Mouse (Mus musculus): ENCODE results near the gene Gm20388. TPM values are rescaled to one million over a fixed set of nuclear protein-coding genes. Genes with fewer than 3 reads are reported as not detected.

The Gm20388 gene
- polyA plus RNA-seq, 1 experiment = not detected

DNA sequence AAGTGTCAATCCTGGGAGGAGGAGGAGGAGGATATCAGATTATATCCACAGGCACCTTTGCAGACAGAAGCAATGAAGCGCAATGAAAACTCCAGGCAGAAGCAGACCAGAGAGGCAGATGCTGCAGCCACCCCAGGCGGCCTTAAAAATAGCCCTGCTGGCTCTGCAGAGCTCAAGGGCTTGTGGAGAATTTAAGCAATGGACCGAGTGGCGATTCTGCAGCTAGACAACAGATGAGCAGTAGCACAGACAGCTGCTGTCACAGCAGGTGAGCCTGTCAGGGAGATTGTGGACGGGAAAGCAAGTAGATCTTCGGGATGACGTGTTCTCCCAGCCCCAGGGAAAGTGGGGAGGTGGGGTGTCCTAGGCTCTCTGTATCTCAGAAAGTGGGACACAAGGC, 2120.3 kb downstream of the Gm20388 start:
- H3K27ac ChIP-seq (ENCODE audit: insufficient read depth, low read depth, low read length) = peak overlapping the region; percentile 45
- H3K4me1 ChIP-seq (ENCODE audit: control insufficient read depth, insufficient read depth, low read length) = peaks cover 35% of the 10 kb centered on the region
- TF ChIP-seq CTCF (IDR thresholded peaks at IDR 0.05; ENCODE audit: insufficient read depth, low read depth, low read length) = no peak
- TF ChIP-seq POLR2A (IDR thresholded peaks at IDR 0.05; ENCODE audit: insufficient read depth, low read depth, low read length) = no peak
- WGBS = 29% methylated on average over 7 of the region's 7 CpGs
- no peak overlapping the region for H3K4me3 ChIP-seq (ENCODE audit: insufficient read depth, low read depth, low read length)

GRCm38 (mm10) chr8:122032741-122033140, 2122.1 kb downstream of the Gm20388 start:
- Histone ChIP-seq H3K27ac (ENCODE audit: insufficient read depth, low read depth, low read length) (peak overlapping the region; percentile 68), H3K4me1 (ENCODE audit: control insufficient read depth, insufficient read depth, low read length) (peaks cover 50% of the 10 kb centered on the region), H3K4me3 (ENCODE audit: insufficient read depth, low read depth, low read length) (no peak overlapping the region)
- 81% methylated on average over 9 of the region's 9 CpGs for WGBS
- no peak for TF ChIP-seq CTCF (IDR thresholded peaks at IDR 0.05; ENCODE audit: insufficient read depth, low read depth, low read length)
- TF ChIP-seq POLR2A (IDR thresholded peaks at IDR 0.05; ENCODE audit: insufficient read depth, low read depth, low read length) = no peak

GRCm38 (mm10) chr8:122035543-122035942, 2124.9 kb downstream of the Gm20388 start:
- H3K4me1 ChIP-seq (ENCODE audit: control insufficient read depth, insufficient read depth, low read length) = peaks cover 44% of the 10 kb centered on the region
- whole genome bisulfite sequencing = 78% methylated on average over 7 of the region's 7 CpGs
- TF ChIP-seq CTCF (IDR thresholded peaks at IDR 0.05; ENCODE audit: insufficient read depth, low read depth, low read length) = no peak
- no peak for TF ChIP-seq POLR2A (IDR thresholded peaks at IDR 0.05; ENCODE audit: insufficient read depth, low read depth, low read length)
- no peak overlapping the region for H3K4me3 ChIP-seq (ENCODE audit: insufficient read depth, low read depth, low read length)
- no peak overlapping the region for H3K27ac ChIP-seq (ENCODE audit: insufficient read depth, low read depth, low read length)

DNA sequence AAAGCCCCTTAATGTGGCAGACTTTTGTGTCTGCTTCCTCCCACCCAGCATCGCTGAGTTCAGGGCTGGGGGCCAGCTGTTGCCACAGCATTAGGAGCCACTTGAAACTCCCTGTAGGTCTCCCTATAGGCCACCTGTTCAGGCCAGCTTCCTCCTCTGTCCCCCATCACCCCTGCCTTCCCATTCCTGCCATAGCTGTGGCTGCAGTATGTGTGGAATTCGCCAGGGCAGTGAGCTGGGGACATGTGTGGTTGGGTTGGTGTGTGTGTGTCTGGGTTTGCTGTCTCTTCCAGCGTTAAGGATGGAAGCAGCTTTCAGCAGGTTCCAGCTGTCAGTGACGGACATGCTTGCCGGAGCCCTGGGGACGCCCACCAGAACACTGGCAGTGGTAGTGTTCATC, 2125.7 kb downstream of the Gm20388 start:
- no peak for TF ChIP-seq POLR2A (IDR thresholded peaks at IDR 0.05; ENCODE audit: insufficient read depth, low read depth, low read length)
- TF ChIP-seq CTCF (IDR thresholded peaks at IDR 0.05; ENCODE audit: insufficient read depth, low read depth, low read length) = no peak
- WGBS = 86% methylated on average over 6 of the region's 6 CpGs
- Histone ChIP-seq H3K4me3 (ENCODE audit: insufficient read depth, low read depth, low read length) (no peak overlapping the region), H3K27ac (ENCODE audit: insufficient read depth, low read depth, low read length) (no peak overlapping the region), H3K4me1 (ENCODE audit: control insufficient read depth, insufficient read depth, low read length) (peaks cover 37% of the 10 kb centered on the region)

DNA sequence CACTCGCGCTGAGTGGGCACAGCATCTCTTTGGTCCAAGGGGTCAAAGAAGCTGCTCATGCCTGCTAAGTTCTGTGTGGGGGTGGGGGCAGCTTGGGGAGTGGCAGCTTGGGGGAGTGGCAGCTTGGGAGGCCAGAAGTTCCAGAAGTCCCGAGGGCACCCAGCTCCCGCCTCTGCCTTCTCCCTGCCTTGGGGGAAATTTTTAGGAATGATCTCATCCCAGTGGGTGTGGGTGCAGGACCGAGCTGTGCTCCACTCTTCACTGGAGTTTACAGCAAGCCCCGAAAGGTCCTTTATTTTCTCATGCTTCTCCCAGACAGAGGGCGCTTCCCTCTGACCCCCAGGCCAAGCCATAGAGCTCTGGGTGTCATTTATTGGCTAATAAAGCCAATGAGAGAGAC, 2126.6 kb downstream of the Gm20388 start:
- Histone ChIP-seq H3K4me1 (ENCODE audit: control insufficient read depth, insufficient read depth, low read length) (peaks cover 31% of the 10 kb centered on the region), H3K27ac (ENCODE audit: insufficient read depth, low read depth, low read length) (no peak overlapping the region), H3K4me3 (ENCODE audit: insufficient read depth, low read depth, low read length) (no peak overlapping the region)
- no peak for TF ChIP-seq POLR2A (IDR thresholded peaks at IDR 0.05; ENCODE audit: insufficient read depth, low read depth, low read length)
- no peak for TF ChIP-seq CTCF (IDR thresholded peaks at IDR 0.05; ENCODE audit: insufficient read depth, low read depth, low read length)
- 71% methylated on average over 7 of the region's 7 CpGs for WGBS

GRCm38 (mm10) chr8:122038076-122038475, 2127.4 kb downstream of the Gm20388 start:
- H3K4me1 ChIP-seq (ENCODE audit: control insufficient read depth, insufficient read depth, low read length) = peaks cover 23% of the 10 kb centered on the region
- H3K4me3 ChIP-seq (ENCODE audit: insufficient read depth, low read depth, low read length) = no peak overlapping the region
- TF ChIP-seq CTCF (IDR thresholded peaks at IDR 0.05; ENCODE audit: insufficient read depth, low read depth, low read length) = no peak
- no peak for TF ChIP-seq POLR2A (IDR thresholded peaks at IDR 0.05; ENCODE audit: insufficient read depth, low read depth, low read length)
- WGBS = 81% methylated on average over 6 of the region's 6 CpGs
- H3K27ac ChIP-seq (ENCODE audit: insufficient read depth, low read depth, low read length) = no peak overlapping the region

DNA sequence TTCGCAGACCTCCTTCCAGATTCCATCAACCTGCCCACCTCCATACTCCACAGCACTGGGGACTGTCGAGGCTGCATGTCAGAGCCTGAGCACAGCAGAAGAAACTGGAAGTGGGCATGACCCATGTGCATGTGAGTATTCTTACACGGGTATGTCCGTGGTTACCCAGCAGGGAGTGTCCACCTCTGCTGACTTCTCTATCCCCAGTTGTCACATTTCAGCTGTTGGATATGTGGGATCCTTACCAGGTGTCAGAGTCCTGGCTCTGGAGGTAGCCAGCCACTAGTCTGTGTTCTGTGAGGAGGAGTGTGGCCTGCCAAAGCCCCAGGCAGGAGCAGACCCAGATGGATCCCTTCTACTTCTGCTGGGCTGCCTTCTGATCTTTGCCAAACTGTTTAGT, 2128.8 kb downstream of the Gm20388 start:
- no peak for TF ChIP-seq CTCF (IDR thresholded peaks at IDR 0.05; ENCODE audit: insufficient read depth, low read depth, low read length)
- TF ChIP-seq POLR2A (IDR thresholded peaks at IDR 0.05; ENCODE audit: insufficient read depth, low read depth, low read length) = no peak
- Histone ChIP-seq H3K4me3 (ENCODE audit: insufficient read depth, low read depth, low read length) (no peak overlapping the region), H3K4me1 (ENCODE audit: control insufficient read depth, insufficient read depth, low read length) (peaks cover 23% of the 10 kb centered on the region), H3K27ac (ENCODE audit: insufficient read depth, low read depth, low read length) (no peak overlapping the region)
- WGBS = 80% methylated on average over 4 of the region's 4 CpGs

DNA sequence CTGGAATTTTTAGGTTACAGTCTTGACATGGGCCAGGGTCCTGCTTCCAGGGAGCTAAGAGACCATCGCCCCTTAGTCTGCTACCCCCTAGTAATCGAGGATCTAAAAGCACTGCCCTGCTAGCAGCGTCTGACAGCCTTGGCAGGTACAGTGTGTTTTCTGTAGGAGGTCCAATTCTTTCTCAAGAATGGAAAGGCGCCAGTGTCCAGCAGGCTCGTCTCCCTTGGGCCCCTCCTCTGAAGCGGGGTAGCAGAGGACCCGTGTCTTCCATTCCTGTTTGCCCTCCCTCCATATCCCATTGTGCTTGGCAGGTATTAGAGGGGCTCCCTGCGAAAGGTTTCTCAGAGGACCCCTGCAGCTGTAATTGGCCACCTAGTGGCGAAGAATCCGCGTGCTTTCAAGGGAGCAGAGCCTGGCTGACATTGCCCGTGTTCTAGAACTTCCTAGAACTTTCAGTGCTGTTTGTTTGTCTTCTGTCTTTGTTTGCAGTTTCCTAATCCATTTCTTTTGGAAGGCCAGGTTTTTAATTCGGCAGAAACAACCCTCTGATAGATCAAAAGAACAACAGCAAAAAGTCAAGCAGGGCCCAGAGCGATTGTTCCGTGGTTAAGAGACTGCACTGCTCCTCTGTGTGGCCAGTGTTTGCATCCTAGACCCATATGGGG, 2136.7 kb downstream of the Gm20388 start:
- TF ChIP-seq CTCF (IDR thresholded peaks at IDR 0.05; ENCODE audit: insufficient read depth, low read depth, low read length) = peak; percentile 45; the same call in 1 of the 2 replicates
- no peak for TF ChIP-seq POLR2A (IDR thresholded peaks at IDR 0.05; ENCODE audit: insufficient read depth, low read depth, low read length)
- Histone ChIP-seq H3K4me3 (ENCODE audit: insufficient read depth, low read depth, low read length) (no peak overlapping the region), H3K27ac (ENCODE audit: insufficient read depth, low read depth, low read length) (no peak overlapping the region), H3K4me1 (ENCODE audit: control insufficient read depth, insufficient read depth, low read length) (no peaks in the 10 kb centered on the region; the same call in 1 of the 2 replicates)
- WGBS = 51% methylated on average over 15 of the region's 15 CpGs

DNA sequence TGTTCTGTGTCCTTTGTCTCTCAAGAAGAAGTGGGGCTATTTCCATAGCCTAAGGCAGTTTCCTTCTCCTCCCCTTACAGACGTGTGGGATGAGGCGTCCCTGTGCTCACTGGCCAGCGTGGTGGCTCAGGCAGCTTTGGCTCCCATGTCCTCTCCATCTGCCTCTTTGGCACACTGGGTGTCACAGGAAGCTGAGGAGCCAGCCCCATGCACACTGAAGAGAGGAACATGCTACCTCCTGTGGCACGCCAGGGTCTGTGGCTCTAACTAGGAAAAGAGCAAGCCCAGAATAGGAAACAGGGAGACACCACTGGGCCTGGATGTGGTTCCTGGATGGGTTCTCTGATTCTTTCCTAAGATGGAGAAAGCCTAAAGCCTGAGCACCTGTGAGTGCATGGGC, 2138.6 kb downstream of the Gm20388 start:
- WGBS = 97% methylated on average over 4 of the region's 4 CpGs
- no peaks in the 10 kb centered on the region; the same call in 1 of the 2 replicates for H3K4me1 ChIP-seq (ENCODE audit: control insufficient read depth, insufficient read depth, low read length)
- no peak overlapping the region for H3K27ac ChIP-seq (ENCODE audit: insufficient read depth, low read depth, low read length)
- TF ChIP-seq POLR2A (IDR thresholded peaks at IDR 0.05; ENCODE audit: insufficient read depth, low read depth, low read length) (no peak), CTCF (IDR thresholded peaks at IDR 0.05; ENCODE audit: insufficient read depth, low read depth, low read length) (no peak)
- H3K4me3 ChIP-seq (ENCODE audit: insufficient read depth, low read depth, low read length) = no peak overlapping the region

All from olfactory bulb, adult 2 months (tissue).